Mouse (Mus musculus) G1E (cell line): ENCODE measurements around the gene Foxn1. TPM values are rescaled to one million over a fixed set of nuclear protein-coding genes. Genes with fewer than 3 reads are reported as not detected.

Experiments
- ATAC-seq: 2 replicates; pipeline ENCODE4 v1.8.0; 2016; ENCODE audit warnings: mild to moderate bottlenecking; ENCODE audit not compliant: insufficient number of reproducible peaks, poor library complexity, low FRiP score, severe bottlenecking; ENCODE audit errors: extremely low read depth
- DNase-seq: peaks from one replicate; pipeline ENCODE4 v3.0.0; 2012; ENCODE audit warnings: low spot score
- H3K27me3 ChIP-seq: 2 replicates; pipeline ENCODE4 v1.6.1; 2012; ENCODE audit warnings: mild to moderate bottlenecking, low read length, inconsistent platforms; ENCODE audit not compliant: insufficient read depth
- H3K36me3 ChIP-seq: replicated peaks from 2 replicates; pipeline ENCODE3; 2012; ENCODE audit warnings: mild to moderate bottlenecking, inconsistent platforms
- H3K4me1 ChIP-seq: 2 replicates; pipeline ENCODE4 v1.6.1; 2012; ENCODE audit warnings: low read depth, low read length, inconsistent platforms, mixed read lengths; ENCODE audit not compliant: insufficient read depth
- H3K4me3 ChIP-seq: 2 replicates; pipeline ENCODE4 v1.5.1; 2012; ENCODE audit warnings: low read depth, mild to moderate bottlenecking, inconsistent platforms, low read length, moderate library complexity, mixed read lengths
- H3K9me3 ChIP-seq: replicated peaks from 2 replicates; pipeline ENCODE4 v1.6.1; 2012; ENCODE audit warnings: inconsistent platforms
- CTCF ChIP-seq: IDR thresholded peaks from 2 replicates; pipeline ENCODE4 v1.5.1; 2012; ENCODE audit warnings: low read depth, low read length, inconsistent platforms, mixed read lengths
- GATA1 ChIP-seq: IDR thresholded peaks from 2 replicates; pipeline ENCODE4 v1.6.1; 2012; ENCODE audit warnings: borderline replicate concordance, low read length, inconsistent platforms, mixed read lengths
- GATA2 ChIP-seq: IDR thresholded peaks from 2 replicates; pipeline ENCODE4 v1.6.1; 2012; ENCODE audit warnings: low read depth, low read length, inconsistent platforms, borderline replicate concordance
- POLR2AphosphoS5 ChIP-seq: IDR thresholded peaks from 2 replicates; pipeline ENCODE4 v1.6.1; 2012; ENCODE audit warnings: low read depth, low read length, inconsistent platforms; ENCODE audit not compliant: insufficient replicate concordance
- TAL1 ChIP-seq: conservative IDR thresholded peaks from 2 replicates; pipeline ENCODE4 v1.6.1; 2012; ENCODE audit warnings: low read depth, low read length, inconsistent platforms, mixed read lengths
- polyA plus RNA-seq: library from polyadenylated mRNA; stranded (reverse); fragments of >175 nt; gene quantifications from 2 replicates; pipeline ENCODE4 v1.2.3, GENCODE M21; 2012
- total RNA-seq, 2 experiments: library from RNA; stranded (forward) in 1 of 2; stranded (reverse) in 1 of 2; fragments of 200-1000 nt in 1 of 2; fragments of >200 nt in 1 of 2; fragmentation: Nextera tagmentation in 1 of 2; gene quantifications; 2 replicates each; pipeline ENCODE4 v1.2.3; 2014 to 2017

Foxn1 gene
- total and polyA plus RNA-seq, 3 experiments, result 0.05 TPM; not detected in 2

DNA sequence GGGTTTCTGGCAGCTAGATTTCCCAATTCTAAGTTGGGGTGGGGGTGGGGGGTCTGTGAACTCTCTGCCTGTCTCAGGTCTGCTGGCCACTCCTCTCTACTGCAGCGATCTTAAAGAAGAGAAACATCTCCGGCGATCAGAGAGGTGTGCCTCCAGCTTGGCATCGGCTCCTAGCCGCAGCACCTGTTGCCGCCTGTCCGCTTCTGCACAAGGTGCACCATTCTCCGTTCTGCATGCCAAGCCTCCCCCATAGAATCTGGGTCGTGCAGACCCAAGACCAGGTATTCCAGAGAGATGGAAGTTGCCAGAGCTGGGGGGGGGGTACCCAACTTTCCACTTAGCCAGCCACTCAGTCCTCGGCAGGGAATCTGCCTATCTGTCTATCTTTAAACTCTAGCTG, 582 bp downstream of the Foxn1 start:
- Histone ChIP-seq H3K4me1 (no peaks in the 10 kb centered on the region), H3K9me3 (no peaks in the 10 kb centered on the region), H3K27me3 (peaks cover 26% of the 10 kb centered on the region), H3K36me3 (no peaks in the 10 kb centered on the region), H3K4me3 (no peak overlapping the region)
- TF ChIP-seq POLR2AphosphoS5, result no peak
- TF ChIP-seq CTCF, result no peak
- TF ChIP-seq TAL1, result no peak
- no peak for TF ChIP-seq GATA2
- no peak for TF ChIP-seq GATA1
- ATAC-seq (no peak), DNase-seq (no peak)

- TF ChIP-seq TAL1, result no peak
- TF ChIP-seq POLR2AphosphoS5, result no peak
- no peak for TF ChIP-seq CTCF
- no peak for TF ChIP-seq GATA2
- TF ChIP-seq GATA1, result no peak
- ATAC-seq (no peak), DNase-seq (no peak)
- Histone ChIP-seq H3K27me3 (peaks cover 43% of the 10 kb centered on the region), H3K4me3 (no peak overlapping the region), H3K4me1 (no peaks in the 10 kb centered on the region), H3K36me3 (no peaks in the 10 kb centered on the region), H3K9me3 (no peaks in the 10 kb centered on the region)
Observed at GRCm38 (mm10) chr11:78382701-78383100, 3.7 kb downstream of the Foxn1 start.

DNA sequence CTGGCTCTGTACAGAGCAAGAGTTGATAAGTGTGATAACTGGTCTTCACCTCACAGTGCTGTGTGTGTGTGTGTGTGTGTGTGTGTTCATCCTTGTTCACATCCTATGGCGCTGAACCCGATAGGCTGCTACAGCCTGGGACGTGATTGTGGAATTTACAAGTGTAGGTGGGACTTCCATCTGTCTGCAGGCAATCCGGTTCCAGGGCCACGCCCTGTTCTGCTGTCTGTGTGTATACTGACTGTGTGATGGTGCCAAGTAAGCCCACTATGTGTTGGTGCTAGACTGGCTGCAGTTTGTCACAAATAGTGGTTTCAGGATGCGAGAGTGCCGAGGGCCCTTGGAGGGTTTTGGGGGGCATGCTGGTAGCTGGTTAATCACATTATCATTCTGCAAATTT, 4.1 kb downstream of the Foxn1 start:
- H3K4me1 ChIP-seq, result peaks cover 3% of the 10 kb centered on the region
- ATAC-seq, result no peak
- H3K27me3 ChIP-seq, result peaks cover 43% of the 10 kb centered on the region
- TF ChIP-seq POLR2AphosphoS5 (no peak), TAL1 (no peak), GATA1 (no peak), CTCF (no peak), GATA2 (no peak)
- no peak overlapping the region for H3K4me3 ChIP-seq
- no peaks in the 10 kb centered on the region for H3K9me3 ChIP-seq
- H3K36me3 ChIP-seq, result no peaks in the 10 kb centered on the region
- no peak for DNase-seq

- Histone ChIP-seq H3K36me3 (no peaks in the 10 kb centered on the region), H3K4me1 (peaks cover 7% of the 10 kb centered on the region), H3K4me3 (no peak overlapping the region), H3K9me3 (no peaks in the 10 kb centered on the region), H3K27me3 (peaks cover 45% of the 10 kb centered on the region)
- no peak for TF ChIP-seq GATA1
- no peak for ATAC-seq
- DNase-seq, result no peak
Observed at GRCm38 (mm10) chr11:78380996-78381395, 5.4 kb downstream of the Foxn1 start.

- ATAC-seq, result no peak
- H3K36me3 ChIP-seq, result no peaks in the 10 kb centered on the region
- peaks cover 10% of the 10 kb centered on the region for H3K4me1 ChIP-seq
- no peak for DNase-seq
- H3K4me3 ChIP-seq, result no peak overlapping the region
- H3K27me3 ChIP-seq, result peaks cover 47% of the 10 kb centered on the region
- no peak for TF ChIP-seq CTCF
- no peak for TF ChIP-seq GATA2
- no peaks in the 10 kb centered on the region for H3K9me3 ChIP-seq
Observed at GRCm38 (mm10) chr11:78380351-78380750, 6.0 kb downstream of the Foxn1 start.

- no peak for TF ChIP-seq TAL1
- no peak for TF ChIP-seq POLR2AphosphoS5
- no peak for TF ChIP-seq CTCF
- no peak for TF ChIP-seq GATA2
- TF ChIP-seq GATA1, result no peak
- no peaks in the 10 kb centered on the region for H3K36me3 ChIP-seq
Observed at GRCm38 (mm10) chr11:78377549-78378159, 8.7 kb downstream of the Foxn1 start.

GRCm38 (mm10) chr11:78374147-78374546, 12.2 kb downstream of the Foxn1 start:
- Histone ChIP-seq H3K4me3 (no peak overlapping the region), H3K27me3 (peaks cover 61% of the 10 kb centered on the region), H3K9me3 (no peaks in the 10 kb centered on the region), H3K4me1 (peaks cover 10% of the 10 kb centered on the region), H3K36me3 (no peaks in the 10 kb centered on the region)
- TF ChIP-seq POLR2AphosphoS5 (no peak), TAL1 (no peak), GATA2 (no peak), GATA1 (no peak), CTCF (no peak)
- ATAC-seq (no peak), DNase-seq (no peak)

More at GRCm38 (mm10) chr11:78377549-78378159, 8.7 kb downstream of the Foxn1 start:
- ATAC-seq (no peak), DNase-seq (no peak)
- H3K4me3 ChIP-seq, result no peak overlapping the region
- H3K4me1 ChIP-seq, result peaks cover 10% of the 10 kb centered on the region
- H3K27me3 ChIP-seq, result peaks cover 48% of the 10 kb centered on the region
- no peaks in the 10 kb centered on the region for H3K9me3 ChIP-seq
